Mouse (Mus musculus): ENCODE data around the gene Ubtfl1. TPM values are rescaled to one million over a fixed set of nuclear protein-coding genes. Genes with fewer than 3 reads are reported as not detected.
"Not testable (repeated sequence)": the region's sequence is repeated elsewhere in the genome, so short reads cannot be mapped to it uniquely, and the experiment has no call there.

Gene Ubtfl1
- not detected in 2 replicates for polyA plus RNA-seq (2012; rRNA removed)

GRCm38 (mm10) chr9:18404118-18404517, at the start of gene Ubtfl1:
TSS of gene Ubtfl1 (plus strand) at chr9:18404418.
- TF ChIP-seq POLR2A (IDR thresholded peaks at IDR 0.05; ENCODE audit: extremely low read depth, insufficient read depth, low read length) = no peak
- TF ChIP-seq CTCF (IDR thresholded peaks at IDR 0.05; ENCODE audit: extremely low read depth, insufficient read depth, low read length) = no peak
- H3K4me1 ChIP-seq (ENCODE audit: control insufficient read depth, insufficient read depth, low read length) = no peaks in the 10 kb centered on the region
- H3K4me3 ChIP-seq (ENCODE audit: insufficient read depth, low read length) = no peak within 1 kb of the TSS
- no peak within 1 kb of the TSS for H3K27ac ChIP-seq (ENCODE audit: insufficient read depth, low read length)

- H3K27ac ChIP-seq (ENCODE audit: insufficient read depth, low read length); H3K4me3 ChIP-seq (ENCODE audit: insufficient read depth, low read length); H3K4me1 ChIP-seq (ENCODE audit: control insufficient read depth, insufficient read depth, low read length): not testable (repeated sequence)
Measured at GRCm38 (mm10) chr9:18373026-18373425, 31.2 kb upstream of the Ubtfl1 start.

GRCm38 (mm10) chr9:18385782-18386181, 18.4 kb upstream of the Ubtfl1 start:
- H3K4me3 ChIP-seq (ENCODE audit: insufficient read depth, low read length) = no peak overlapping the region
- H3K27ac ChIP-seq (ENCODE audit: insufficient read depth, low read length) = no peak overlapping the region
- TF ChIP-seq CTCF (IDR thresholded peaks at IDR 0.05; ENCODE audit: extremely low read depth, insufficient read depth, low read length) (no peak), POLR2A (IDR thresholded peaks at IDR 0.05; ENCODE audit: extremely low read depth, insufficient read depth, low read length) (no peak)
- no peaks in the 10 kb centered on the region for H3K4me1 ChIP-seq (ENCODE audit: control insufficient read depth, insufficient read depth, low read length)

GRCm38 (mm10) chr9:18399629-18400028, 4.6 kb upstream of the Ubtfl1 start:
- Histone ChIP-seq H3K4me3 (ENCODE audit: insufficient read depth, low read length) (no peak overlapping the region), H3K4me1 (ENCODE audit: control insufficient read depth, insufficient read depth, low read length) (no peaks in the 10 kb centered on the region), H3K27ac (ENCODE audit: insufficient read depth, low read length) (no peak overlapping the region)
- TF ChIP-seq POLR2A (IDR thresholded peaks at IDR 0.05; ENCODE audit: extremely low read depth, insufficient read depth, low read length) (no peak), CTCF (IDR thresholded peaks at IDR 0.05; ENCODE audit: extremely low read depth, insufficient read depth, low read length) (no peak)

- H3K27ac ChIP-seq (ENCODE audit: insufficient read depth, low read length); H3K4me1 ChIP-seq (ENCODE audit: control insufficient read depth, insufficient read depth, low read length); H3K4me3 ChIP-seq (ENCODE audit: insufficient read depth, low read length): not testable (repeated sequence)
Measured at GRCm38 (mm10) chr9:18402895-18403294, 1.3 kb upstream of the Ubtfl1 start, which contains the start of gene Naalad2. TSS of gene Naalad2 (minus strand) at chr9:18402995.

- not testable (repeated sequence) for H3K27ac ChIP-seq (ENCODE audit: insufficient read depth, low read length); H3K4me3 ChIP-seq (ENCODE audit: insufficient read depth, low read length); H3K4me1 ChIP-seq (ENCODE audit: control insufficient read depth, insufficient read depth, low read length)
Measured at GRCm38 (mm10) chr9:18412371-18412770, 8.2 kb downstream of the Ubtfl1 start.

- H3K4me1 ChIP-seq (ENCODE audit: control insufficient read depth, insufficient read depth, low read length) = no peaks in the 10 kb centered on the region
- TF ChIP-seq POLR2A (IDR thresholded peaks at IDR 0.05; ENCODE audit: extremely low read depth, insufficient read depth, low read length) (no peak), CTCF (IDR thresholded peaks at IDR 0.05; ENCODE audit: extremely low read depth, insufficient read depth, low read length) (no peak)
- H3K27ac ChIP-seq (ENCODE audit: insufficient read depth, low read length) = no peak within 1 kb of the TSS
- no peak within 1 kb of the TSS for H3K4me3 ChIP-seq (ENCODE audit: insufficient read depth, low read length)
Measured at GRCm38 (mm10) chr9:18430354-18430753, 26.1 kb downstream of the Ubtfl1 start, which contains the start of gene Mbd3l2. TSS of gene Mbd3l2 (plus strand) at chr9:18430654.

GRCm38 (mm10) chr9:18431687-18432086, 27.5 kb downstream of the Ubtfl1 start:
- Histone ChIP-seq H3K4me3 (ENCODE audit: insufficient read depth, low read length) (no peak overlapping the region), H3K4me1 (ENCODE audit: control insufficient read depth, insufficient read depth, low read length) (no peaks in the 10 kb centered on the region), H3K27ac (ENCODE audit: insufficient read depth, low read length) (no peak overlapping the region)
- TF ChIP-seq CTCF (IDR thresholded peaks at IDR 0.05; ENCODE audit: extremely low read depth, insufficient read depth, low read length) = no peak
- TF ChIP-seq POLR2A (IDR thresholded peaks at IDR 0.05; ENCODE audit: extremely low read depth, insufficient read depth, low read length) = no peak

- TF ChIP-seq CTCF (IDR thresholded peaks at IDR 0.05; ENCODE audit: extremely low read depth, insufficient read depth, low read length) (no peak), POLR2A (IDR thresholded peaks at IDR 0.05; ENCODE audit: extremely low read depth, insufficient read depth, low read length) (no peak)
- Histone ChIP-seq H3K27ac (ENCODE audit: insufficient read depth, low read length) (no peak overlapping the region), H3K4me3 (ENCODE audit: insufficient read depth, low read length) (no peak overlapping the region), H3K4me1 (ENCODE audit: control insufficient read depth, insufficient read depth, low read length) (no peaks in the 10 kb centered on the region)
Measured at GRCm38 (mm10) chr9:18456520-18456919, 52.3 kb downstream of the Ubtfl1 start.

Other genes starting within 250 kb of the Ubtfl1 start
- gene Chordc1, start 112.3 kb upstream of the Ubtfl1 start, polyA plus RNA-seq (2012; rRNA removed) = 37.6 and 39.0 TPM in 2 replicates
- 0.69 and 0.79 TPM in 2 replicates for gene Naalad2, start 1.4 kb upstream of the Ubtfl1 start, polyA plus RNA-seq (2012; rRNA removed)
- gene Mbd3l2, start 26.2 kb downstream of the Ubtfl1 start, polyA plus RNA-seq (2012; rRNA removed) = not detected in 2 replicates
- 1.4 and 1.6 TPM in 2 replicates for gene Zfp558, start 73.8 kb downstream of the Ubtfl1 start, polyA plus RNA-seq (2012; rRNA removed)
- gene Mbd3l1, start 73.9 kb downstream of the Ubtfl1 start, polyA plus RNA-seq (2012; rRNA removed) = not detected in 2 replicates

Measured in cortical plate, adult 2 months (tissue).